Mouse (Mus musculus): ENCODE data around the gene Dgke. TPM values are rescaled to one million over a fixed set of nuclear protein-coding genes. Genes with fewer than 3 reads are reported as not detected.

Dgke gene
- polyA plus RNA-seq, 1 experiment = 1.6 TPM

GRCm38 (mm10) chr11:89028871-89029405 is 37.7 kb downstream of the Dgke start:
- Histone ChIP-seq H3ac (ENCODE audit: control insufficient read depth, insufficient read length, low read depth) (no peak overlapping the region), H3K36me3 (ENCODE audit: control insufficient read depth, insufficient read depth) (no peaks in the 10 kb centered on the region), H3K79me2 (ENCODE audit: control insufficient read depth, insufficient read depth) (no peaks in the 10 kb centered on the region), H3K79me3 (ENCODE audit: low read depth) (no peaks in the 10 kb centered on the region), H3K4me3 (ENCODE audit: insufficient read depth, poor library complexity, severe bottlenecking) (no peak overlapping the region), H3K27me3 (ENCODE audit: control insufficient read depth, insufficient read depth, insufficient read length) (no peaks in the 10 kb centered on the region)
- TF ChIP-seq MYOG (IDR thresholded peaks at IDR 0.05; ENCODE audit: control insufficient read depth, extremely low read depth, insufficient read length) = no peak
- TF ChIP-seq FOSL1 (IDR thresholded peaks at IDR 0.05; ENCODE audit: insufficient read depth, low read length, poor library complexity, severe bottlenecking) = no peak
- no peak for TF ChIP-seq USF1 (IDR thresholded peaks at IDR 0.05; ENCODE audit: low read depth)
- no peak for TF ChIP-seq CEBPB (IDR thresholded peaks at IDR 0.05; ENCODE audit: low read depth)
- no peak for TF ChIP-seq CTCF (IDR thresholded peaks at IDR 0.05; ENCODE audit: control insufficient read depth, insufficient read depth, insufficient read length)
- TF ChIP-seq MAX (IDR thresholded peaks at IDR 0.05) = no peak
- TF ChIP-seq MYOD1 (IDR thresholded peaks at IDR 0.05; ENCODE audit: control insufficient read depth, insufficient read length, low read depth) = no peak

GRCm38 (mm10) chr11:89027955-89028361 is 38.7 kb downstream of the Dgke start:
- no peak for TF ChIP-seq MAX (IDR thresholded peaks at IDR 0.05)
- TF ChIP-seq MYOD1 (IDR thresholded peaks at IDR 0.05; ENCODE audit: control insufficient read depth, insufficient read length, low read depth) = peak; percentile 19

GRCm38 (mm10) chr11:89026117-89026516 is 40.5 kb downstream of the Dgke start:
- H3K79me3 ChIP-seq (ENCODE audit: low read depth) = no peaks in the 10 kb centered on the region
- TF ChIP-seq MAX (IDR thresholded peaks at IDR 0.05) = no peak
- no peak for TF ChIP-seq CEBPB (IDR thresholded peaks at IDR 0.05; ENCODE audit: low read depth)
- TF ChIP-seq MYOD1 (IDR thresholded peaks at IDR 0.05; ENCODE audit: control insufficient read depth, insufficient read length, low read depth) = no peak
- TF ChIP-seq USF1 (IDR thresholded peaks at IDR 0.05; ENCODE audit: low read depth) = no peak
- no peak for TF ChIP-seq FOSL1 (IDR thresholded peaks at IDR 0.05; ENCODE audit: insufficient read depth, low read length, poor library complexity, severe bottlenecking)
- TF ChIP-seq CTCF (IDR thresholded peaks at IDR 0.05; ENCODE audit: control insufficient read depth, insufficient read depth, insufficient read length) = no peak
- no peak for TF ChIP-seq MYOG (IDR thresholded peaks at IDR 0.05; ENCODE audit: control insufficient read depth, extremely low read depth, insufficient read length)
- no peak overlapping the region for H3ac ChIP-seq (ENCODE audit: control insufficient read depth, insufficient read length, low read depth)
- no peak overlapping the region for H3K4me3 ChIP-seq (ENCODE audit: insufficient read depth, poor library complexity, severe bottlenecking)
- H3K79me2 ChIP-seq (ENCODE audit: control insufficient read depth, insufficient read depth) = no peaks in the 10 kb centered on the region
- no peaks in the 10 kb centered on the region for H3K36me3 ChIP-seq (ENCODE audit: control insufficient read depth, insufficient read depth)
- no peaks in the 10 kb centered on the region for H3K27me3 ChIP-seq (ENCODE audit: control insufficient read depth, insufficient read depth, insufficient read length)

More at GRCm38 (mm10) chr11:89027955-89028361, 38.7 kb downstream of the Dgke start:
- H3K79me2 ChIP-seq (ENCODE audit: control insufficient read depth, insufficient read depth) = no peaks in the 10 kb centered on the region
- H3K27me3 ChIP-seq (ENCODE audit: control insufficient read depth, insufficient read depth, insufficient read length) = no peaks in the 10 kb centered on the region
- no peaks in the 10 kb centered on the region for H3K36me3 ChIP-seq (ENCODE audit: control insufficient read depth, insufficient read depth)
- H3ac ChIP-seq (ENCODE audit: control insufficient read depth, insufficient read length, low read depth) = no peak overlapping the region
- H3K4me3 ChIP-seq (ENCODE audit: insufficient read depth, poor library complexity, severe bottlenecking) = no peak overlapping the region
- no peaks in the 10 kb centered on the region for H3K79me3 ChIP-seq (ENCODE audit: low read depth)

GRCm38 (mm10) chr11:89025603-89026002 is 41.0 kb downstream of the Dgke start:
- no peak for TF ChIP-seq MYOG (IDR thresholded peaks at IDR 0.05; ENCODE audit: control insufficient read depth, extremely low read depth, insufficient read length)
- TF ChIP-seq MYOD1 (IDR thresholded peaks at IDR 0.05; ENCODE audit: control insufficient read depth, insufficient read length, low read depth) = peak; percentile 72

GRCm38 (mm10) chr11:89024181-89024881 is 42.3 kb downstream of the Dgke start:
- Histone ChIP-seq H3K27me3 (ENCODE audit: control insufficient read depth, insufficient read depth, insufficient read length) (no peaks in the 10 kb centered on the region), H3K36me3 (ENCODE audit: control insufficient read depth, insufficient read depth) (no peaks in the 10 kb centered on the region), H3K79me3 (ENCODE audit: low read depth) (no peaks in the 10 kb centered on the region), H3K4me3 (ENCODE audit: insufficient read depth, poor library complexity, severe bottlenecking) (no peak overlapping the region), H3K79me2 (ENCODE audit: control insufficient read depth, insufficient read depth) (no peaks in the 10 kb centered on the region), H3ac (ENCODE audit: control insufficient read depth, insufficient read length, low read depth) (no peak overlapping the region)
- TF ChIP-seq FOSL1 (IDR thresholded peaks at IDR 0.05; ENCODE audit: insufficient read depth, low read length, poor library complexity, severe bottlenecking) (peak; percentile 12), CTCF (IDR thresholded peaks at IDR 0.05; ENCODE audit: control insufficient read depth, insufficient read depth, insufficient read length) (no peak)

More at GRCm38 (mm10) chr11:89025603-89026002, 41.0 kb downstream of the Dgke start:
- no peak overlapping the region for H3ac ChIP-seq (ENCODE audit: control insufficient read depth, insufficient read length, low read depth)
- H3K36me3 ChIP-seq (ENCODE audit: control insufficient read depth, insufficient read depth) = no peaks in the 10 kb centered on the region
- no peaks in the 10 kb centered on the region for H3K79me3 ChIP-seq (ENCODE audit: low read depth)
- H3K4me3 ChIP-seq (ENCODE audit: insufficient read depth, poor library complexity, severe bottlenecking) = no peak overlapping the region
- no peaks in the 10 kb centered on the region for H3K27me3 ChIP-seq (ENCODE audit: control insufficient read depth, insufficient read depth, insufficient read length)
- H3K79me2 ChIP-seq (ENCODE audit: control insufficient read depth, insufficient read depth) = no peaks in the 10 kb centered on the region

- TF ChIP-seq MYOG (IDR thresholded peaks at IDR 0.05; ENCODE audit: control insufficient read depth, extremely low read depth, insufficient read length) (no peak), MYOD1 (IDR thresholded peaks at IDR 0.05; ENCODE audit: control insufficient read depth, insufficient read length, low read depth) (no peak), FOSL1 (IDR thresholded peaks at IDR 0.05; ENCODE audit: insufficient read depth, low read length, poor library complexity, severe bottlenecking) (no peak), CEBPB (IDR thresholded peaks at IDR 0.05; ENCODE audit: low read depth) (no peak), USF1 (IDR thresholded peaks at IDR 0.05; ENCODE audit: low read depth) (no peak), MAX (IDR thresholded peaks at IDR 0.05) (no peak), CTCF (IDR thresholded peaks at IDR 0.05; ENCODE audit: control insufficient read depth, insufficient read depth, insufficient read length) (no peak)
Observed at GRCm38 (mm10) chr11:89023477-89023876, 43.2 kb downstream of the Dgke start.

More at GRCm38 (mm10) chr11:89023477-89023876, 43.2 kb downstream of the Dgke start:
- no peak overlapping the region for H3K4me3 ChIP-seq (ENCODE audit: insufficient read depth, poor library complexity, severe bottlenecking)
- H3K27me3 ChIP-seq (ENCODE audit: control insufficient read depth, insufficient read depth, insufficient read length) = no peaks in the 10 kb centered on the region
- H3K79me2 ChIP-seq (ENCODE audit: control insufficient read depth, insufficient read depth) = no peaks in the 10 kb centered on the region
- no peak overlapping the region for H3ac ChIP-seq (ENCODE audit: control insufficient read depth, insufficient read length, low read depth)
- no peaks in the 10 kb centered on the region for H3K36me3 ChIP-seq (ENCODE audit: control insufficient read depth, insufficient read depth)
- H3K79me3 ChIP-seq (ENCODE audit: low read depth) = no peaks in the 10 kb centered on the region
